Mouse (Mus musculus): ENCODE data around the gene Lsamp. TPM values are rescaled to one million over a fixed set of nuclear protein-coding genes. Genes with fewer than 3 reads are reported as not detected.

Gene Lsamp
- polyA plus RNA-seq, 1 experiment from 2014 or later: 8.2 TPM

- WGBS: 58% methylated on average over 6 of the region's 6 CpGs
- Histone ChIP-seq H3K27me3 (ENCODE audit: control insufficient read depth, insufficient read depth, low read length) (no peaks in the 10 kb centered on the region), H3K9ac (ENCODE audit: low read length) (no peak overlapping the region), H3K36me3 (ENCODE audit: control insufficient read depth, insufficient read depth, low read length) (no peaks in the 10 kb centered on the region), H3K9me3 (replicated peaks; ENCODE audit: control insufficient read depth, low read length) (no peaks in the 10 kb centered on the region), H3K4me3 (replicated peaks; ENCODE audit: low read length) (no peak overlapping the region), H3K4me1 (ENCODE audit: control insufficient read depth, insufficient read depth, low read length) (no peaks in the 10 kb centered on the region), H3K27ac (ENCODE audit: low read length) (no peak overlapping the region), H3K4me2 (ENCODE audit: low read depth, low read length) (no peak overlapping the region)
- ATAC-seq (ENCODE audit: insufficient read depth, low FRiP score): no peak
These were observed 1526.9 kb downstream of the Lsamp start for GRCm38 (mm10) chr16:41510915-41511552.

- Histone ChIP-seq H3K27me3 (ENCODE audit: control insufficient read depth, insufficient read depth, low read length) (no peaks in the 10 kb centered on the region), H3K4me3 (replicated peaks; ENCODE audit: low read length) (no peak overlapping the region), H3K4me1 (ENCODE audit: control insufficient read depth, insufficient read depth, low read length) (no peaks in the 10 kb centered on the region), H3K9ac (ENCODE audit: low read length) (no peak overlapping the region), H3K27ac (ENCODE audit: low read length) (no peak overlapping the region), H3K9me3 (replicated peaks; ENCODE audit: control insufficient read depth, low read length) (no peaks in the 10 kb centered on the region), H3K4me2 (ENCODE audit: low read depth, low read length) (no peak overlapping the region), H3K36me3 (ENCODE audit: control insufficient read depth, insufficient read depth, low read length) (no peaks in the 10 kb centered on the region)
- WGBS: 47% methylated on average over 4 of the region's 4 CpGs
- ATAC-seq (ENCODE audit: insufficient read depth, low FRiP score): no peak
These were observed 1537.4 kb downstream of the Lsamp start for GRCm38 (mm10) chr16:41521566-41521965.

DNA sequence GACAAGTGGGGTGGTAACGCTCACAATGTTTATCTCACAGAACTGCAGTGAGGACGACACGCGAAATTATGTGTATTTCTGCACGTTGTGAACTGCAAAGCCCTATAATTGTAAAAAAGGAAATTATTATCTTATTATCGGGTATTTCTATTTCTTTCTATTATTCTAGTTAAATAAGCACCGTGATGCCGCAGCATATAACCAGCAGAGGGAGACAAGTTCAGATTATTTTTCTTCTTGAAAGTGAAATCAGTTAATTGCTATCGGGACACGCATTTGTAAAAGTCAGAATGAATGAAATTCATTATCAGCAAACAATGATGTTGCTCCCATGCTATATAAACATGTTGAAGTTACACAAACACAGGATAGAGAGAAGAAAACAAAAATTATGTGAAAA, 1540.1 kb downstream of the Lsamp start:
- no peak for ATAC-seq (ENCODE audit: insufficient read depth, low FRiP score)
- no peaks in the 10 kb centered on the region for H3K9me3 ChIP-seq (replicated peaks; ENCODE audit: control insufficient read depth, low read length)
- no peak overlapping the region for H3K4me2 ChIP-seq (ENCODE audit: low read depth, low read length)
- H3K36me3 ChIP-seq (ENCODE audit: control insufficient read depth, insufficient read depth, low read length): no peaks in the 10 kb centered on the region
- H3K4me1 ChIP-seq (ENCODE audit: control insufficient read depth, insufficient read depth, low read length): no peaks in the 10 kb centered on the region
- no peak overlapping the region for H3K27ac ChIP-seq (ENCODE audit: low read length)
- no peaks in the 10 kb centered on the region for H3K27me3 ChIP-seq (ENCODE audit: control insufficient read depth, insufficient read depth, low read length)
- no peak overlapping the region for H3K4me3 ChIP-seq (replicated peaks; ENCODE audit: low read length)
- no peak overlapping the region for H3K9ac ChIP-seq (ENCODE audit: low read length)
- 57% methylated on average over 10 of the region's 10 CpGs for WGBS

- Histone ChIP-seq H3K4me1 (ENCODE audit: control insufficient read depth, insufficient read depth, low read length) (no peaks in the 10 kb centered on the region), H3K4me2 (ENCODE audit: low read depth, low read length) (peak overlapping the region; percentile 73), H3K9me3 (replicated peaks; ENCODE audit: control insufficient read depth, low read length) (no peaks in the 10 kb centered on the region), H3K27ac (ENCODE audit: low read length) (peak overlapping the region; percentile 28; the same call in 1 of the 2 replicates), H3K4me3 (replicated peaks; ENCODE audit: low read length) (peak overlapping the region; percentile 54), H3K27me3 (ENCODE audit: control insufficient read depth, insufficient read depth, low read length) (no peaks in the 10 kb centered on the region), H3K9ac (ENCODE audit: low read length) (peak overlapping the region; percentile 65), H3K36me3 (ENCODE audit: control insufficient read depth, insufficient read depth, low read length) (no peaks in the 10 kb centered on the region)
- WGBS: 2% methylated on average over 38 of the region's 38 CpGs
- ATAC-seq (ENCODE audit: insufficient read depth, low FRiP score): peak; percentile 78
These were observed 1548.7 kb downstream of the Lsamp start for GRCm38 (mm10) chr16:41532661-41533551.

- H3K27ac ChIP-seq (ENCODE audit: low read length): no peak overlapping the region
- H3K9me3 ChIP-seq (replicated peaks; ENCODE audit: control insufficient read depth, low read length): no peaks in the 10 kb centered on the region
- no peaks in the 10 kb centered on the region for H3K36me3 ChIP-seq (ENCODE audit: control insufficient read depth, insufficient read depth, low read length)
- H3K4me2 ChIP-seq (ENCODE audit: low read depth, low read length): peak overlapping the region; percentile 73
- WGBS: 15% methylated on average over 6 of the region's 6 CpGs
- no peaks in the 10 kb centered on the region for H3K4me1 ChIP-seq (ENCODE audit: control insufficient read depth, insufficient read depth, low read length)
- peak overlapping the region; percentile 65; the same call in 1 of the 2 replicates for H3K9ac ChIP-seq (ENCODE audit: low read length)
- no peaks in the 10 kb centered on the region for H3K27me3 ChIP-seq (ENCODE audit: control insufficient read depth, insufficient read depth, low read length)
- ATAC-seq (ENCODE audit: insufficient read depth, low FRiP score): no peak
- peak overlapping the region; percentile 54 for H3K4me3 ChIP-seq (replicated peaks; ENCODE audit: low read length)
These were observed 1549.5 kb downstream of the Lsamp start for GRCm38 (mm10) chr16:41533686-41534085.

DNA sequence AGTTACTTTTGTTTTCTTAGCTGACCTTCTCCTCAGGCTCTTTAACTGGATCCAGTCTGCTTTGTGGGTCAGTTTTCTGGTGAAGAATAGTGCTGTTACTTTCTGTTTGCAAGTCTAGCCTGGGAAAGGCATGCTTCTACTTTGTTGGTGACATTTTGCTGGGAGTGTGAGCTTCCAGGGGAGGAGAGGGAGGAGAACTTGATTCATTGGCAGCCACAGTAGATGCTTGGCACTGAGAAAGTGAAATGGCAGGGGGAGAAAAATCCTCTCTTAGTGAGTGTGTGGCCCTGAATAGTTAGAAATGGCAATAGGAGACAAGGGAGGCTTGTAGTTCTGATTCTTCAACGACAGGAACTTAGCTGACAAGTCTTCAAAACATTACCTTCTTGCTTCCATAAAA, 1551.6 kb downstream of the Lsamp start:
- no peak overlapping the region for H3K4me3 ChIP-seq (replicated peaks; ENCODE audit: low read length)
- H3K27me3 ChIP-seq (ENCODE audit: control insufficient read depth, insufficient read depth, low read length): no peaks in the 10 kb centered on the region
- no peak overlapping the region for H3K4me2 ChIP-seq (ENCODE audit: low read depth, low read length)
- WGBS: 64% methylated on average over 1 of the region's 1 CpGs
- H3K27ac ChIP-seq (ENCODE audit: low read length): no peak overlapping the region
- no peaks in the 10 kb centered on the region for H3K4me1 ChIP-seq (ENCODE audit: control insufficient read depth, insufficient read depth, low read length)
- H3K36me3 ChIP-seq (ENCODE audit: control insufficient read depth, insufficient read depth, low read length): no peaks in the 10 kb centered on the region
- H3K9ac ChIP-seq (ENCODE audit: low read length): no peak overlapping the region
- ATAC-seq (ENCODE audit: insufficient read depth, low FRiP score): no peak
- no peaks in the 10 kb centered on the region for H3K9me3 ChIP-seq (replicated peaks; ENCODE audit: control insufficient read depth, low read length)

DNA sequence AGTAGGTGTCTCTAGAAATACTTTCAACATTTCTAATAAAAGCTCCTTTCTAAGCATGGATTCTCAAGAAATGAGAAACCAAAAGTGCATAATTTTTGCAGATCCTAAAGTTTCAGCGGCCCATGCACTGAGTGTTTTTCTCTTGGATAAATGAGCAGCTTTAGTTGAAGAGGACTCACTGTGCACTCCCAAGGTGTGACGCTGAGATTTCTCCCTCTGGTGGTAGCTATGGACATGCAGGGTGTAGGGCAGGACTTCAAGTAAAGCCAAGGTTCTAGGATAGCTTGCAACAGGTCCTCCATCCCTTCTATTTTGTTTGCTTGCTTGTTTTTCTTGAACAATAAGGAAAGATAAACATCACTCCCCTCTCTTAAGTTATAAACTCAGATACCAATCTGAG, 1558.5 kb downstream of the Lsamp start:
- H3K4me2 ChIP-seq (ENCODE audit: low read depth, low read length): no peak overlapping the region
- no peak overlapping the region for H3K27ac ChIP-seq (ENCODE audit: low read length)
- no peak overlapping the region for H3K4me3 ChIP-seq (replicated peaks; ENCODE audit: low read length)
- H3K9me3 ChIP-seq (replicated peaks; ENCODE audit: control insufficient read depth, low read length): no peaks in the 10 kb centered on the region
- no peaks in the 10 kb centered on the region for H3K27me3 ChIP-seq (ENCODE audit: control insufficient read depth, insufficient read depth, low read length)
- no peaks in the 10 kb centered on the region for H3K4me1 ChIP-seq (ENCODE audit: control insufficient read depth, insufficient read depth, low read length)
- H3K36me3 ChIP-seq (ENCODE audit: control insufficient read depth, insufficient read depth, low read length): no peaks in the 10 kb centered on the region
- ATAC-seq (ENCODE audit: insufficient read depth, low FRiP score): no peak
- 41% methylated on average over 2 of the region's 2 CpGs for WGBS
- H3K9ac ChIP-seq (ENCODE audit: low read length): no peak overlapping the region

GRCm38 (mm10) chr16:41551164-41551563, 1567.0 kb downstream of the Lsamp start:
- 76% methylated on average over 3 of the region's 3 CpGs for WGBS
- Histone ChIP-seq H3K9me3 (replicated peaks; ENCODE audit: control insufficient read depth, low read length) (no peaks in the 10 kb centered on the region), H3K9ac (ENCODE audit: low read length) (no peak overlapping the region), H3K4me3 (replicated peaks; ENCODE audit: low read length) (no peak overlapping the region), H3K27ac (ENCODE audit: low read length) (no peak overlapping the region), H3K4me2 (ENCODE audit: low read depth, low read length) (no peak overlapping the region), H3K27me3 (ENCODE audit: control insufficient read depth, insufficient read depth, low read length) (no peaks in the 10 kb centered on the region), H3K36me3 (ENCODE audit: control insufficient read depth, insufficient read depth, low read length) (no peaks in the 10 kb centered on the region), H3K4me1 (ENCODE audit: control insufficient read depth, insufficient read depth, low read length) (no peaks in the 10 kb centered on the region)
- no peak for ATAC-seq (ENCODE audit: insufficient read depth, low FRiP score)

DNA sequence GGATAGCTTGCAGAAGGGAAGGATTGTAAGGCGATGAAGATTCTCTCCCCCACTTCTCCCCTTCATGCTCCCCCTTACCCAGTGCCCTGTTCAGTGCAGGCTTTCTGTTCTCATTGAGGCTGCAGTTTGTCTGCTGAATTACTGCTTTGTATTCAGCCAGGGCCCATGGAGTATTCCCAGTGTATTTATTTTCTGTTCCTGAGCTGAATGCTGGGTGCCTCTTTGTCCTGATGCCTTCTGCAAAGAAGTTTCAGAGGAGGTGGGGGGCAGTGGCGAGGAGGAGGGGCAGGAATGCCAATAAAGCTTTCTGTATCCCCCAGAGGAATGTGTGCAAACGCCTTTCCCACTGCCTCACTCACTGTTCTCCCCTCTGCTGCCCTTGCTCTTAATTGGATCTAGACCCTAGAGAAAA, 1567.7 kb downstream of the Lsamp start:
- no peak overlapping the region for H3K4me2 ChIP-seq (ENCODE audit: low read depth, low read length)
- no peak overlapping the region for H3K27ac ChIP-seq (ENCODE audit: low read length)
- no peak overlapping the region for H3K9ac ChIP-seq (ENCODE audit: low read length)
- H3K4me1 ChIP-seq (ENCODE audit: control insufficient read depth, insufficient read depth, low read length): no peaks in the 10 kb centered on the region
- no peak for ATAC-seq (ENCODE audit: insufficient read depth, low FRiP score)
- no peaks in the 10 kb centered on the region for H3K36me3 ChIP-seq (ENCODE audit: control insufficient read depth, insufficient read depth, low read length)
- WGBS: 24% methylated on average over 3 of the region's 3 CpGs
- H3K27me3 ChIP-seq (ENCODE audit: control insufficient read depth, insufficient read depth, low read length): no peaks in the 10 kb centered on the region
- no peak overlapping the region for H3K4me3 ChIP-seq (replicated peaks; ENCODE audit: low read length)
- H3K9me3 ChIP-seq (replicated peaks; ENCODE audit: control insufficient read depth, low read length): no peaks in the 10 kb centered on the region

Measured in stomach, embryonic 16.5 days (tissue).